Mouse (Mus musculus) lung, adult 2 months (tissue): ENCODE data around the gene Vmn1r23.

ENCODE experiments used
- CTCF ChIP-seq: fragments of 200-500 bp; IDR thresholded peaks from 2 replicates; pipeline ENCODE4 v1.5.1; 2011; ENCODE audit warnings: mild to moderate bottlenecking, low read length, control low read depth; ENCODE audit not compliant: insufficient read depth
- POLR2A ChIP-seq: fragments of 200-500 bp; IDR thresholded peaks from 2 replicates; pipeline ENCODE4 v1.6.1; 2011; ENCODE audit warnings: low read depth, mild to moderate bottlenecking, control low read depth, low read length, borderline replicate concordance; ENCODE audit errors: extremely low read depth

- no peak for TF ChIP-seq CTCF
- no peak for TF ChIP-seq POLR2A
These were observed 18.7 kb downstream of the Vmn1r23 start, which contains the start of gene Vmn1r22 for GRCm38 (mm10) chr6:57907928-57908327.
